Mouse (Mus musculus) CD4-positive naive resting alpha-beta T cell, adult 76 days (primary cell): ENCODE data around the gene Sgcg. TPM values are rescaled to one million over a fixed set of nuclear protein-coding genes. Genes with fewer than 3 reads are reported as not detected.

Experiments
- total RNA-seq: library from RNA; stranded (reverse); gene quantifications from one replicate; pipeline ENCODE4 v1.2.4, GENCODE M21; 2023

Sgcg gene
- total RNA-seq: not detected

GRCm38 (mm10) chr14:61258352-61258751, at the start of gene Sgcg:
Sgcg (minus strand) TSS chr14:61258490.

Other genes with a start within 250 kb of the Sgcg start
- 2.5 TPM for gene Tnfrsf19, start 212.0 kb downstream of the Sgcg start, total RNA-seq
- gene Sacs, start 120.0 kb downstream of the Sgcg start, total RNA-seq: 34.3 TPM
- gene Arl11, start 51.3 kb upstream of the Sgcg start, total RNA-seq: 0.76 TPM
- gene Ebpl, start 101.9 kb upstream of the Sgcg start, total RNA-seq: 2.6 TPM
- 24.8 TPM for gene Kpna3, start 181.4 kb upstream of the Sgcg start, total RNA-seq